Mouse (Mus musculus): ENCODE measurements around the gene Map3k3. TPM values are rescaled to one million over a fixed set of nuclear protein-coding genes. Genes with fewer than 3 reads are reported as not detected.
"Not testable (repeated sequence)": the region's sequence is repeated elsewhere in the genome, so short reads cannot be mapped to it uniquely, and the experiment has no call there.

Map3k3 gene
- total RNA-seq, 2 experiments from 2014 or later: 26.5 to 33.3 TPM

DNA sequence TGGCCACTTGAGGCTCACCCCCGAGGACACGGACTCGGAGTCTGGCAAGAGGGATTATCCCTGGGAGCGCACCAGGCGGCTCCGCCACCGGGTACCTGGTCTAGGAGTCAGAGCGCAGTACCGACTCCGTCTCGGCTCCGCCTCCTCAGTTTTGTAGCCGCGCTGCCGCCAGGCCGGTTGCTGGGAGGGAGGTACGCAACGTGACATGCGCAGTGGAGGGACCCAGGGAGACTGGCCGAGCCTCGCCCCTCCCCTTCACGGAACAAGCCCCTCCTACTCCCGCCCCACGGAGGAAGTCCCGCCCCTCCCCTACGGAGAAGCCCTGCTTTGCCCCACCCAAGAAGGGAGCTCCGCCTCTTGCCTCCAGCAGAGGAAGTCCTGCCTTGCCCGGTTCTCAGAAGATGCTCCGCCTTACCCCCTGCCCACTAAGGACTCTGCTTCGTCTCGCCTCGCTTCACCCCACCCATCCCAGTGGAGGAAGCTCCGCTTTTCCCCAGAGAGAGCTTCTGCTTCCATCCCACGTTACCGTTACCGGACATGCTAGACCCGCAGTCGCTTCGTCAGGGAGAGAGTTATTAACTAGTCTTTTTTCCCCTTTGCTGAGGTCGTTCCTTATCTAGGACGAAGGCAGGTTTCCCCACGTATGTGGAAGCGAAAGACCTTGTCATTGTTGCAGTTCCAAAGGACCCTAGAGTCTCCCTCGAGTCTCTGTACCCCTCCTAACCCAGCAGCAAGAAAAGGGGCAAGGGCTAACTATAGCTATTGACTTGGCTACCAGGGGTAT lies 109.2 kb downstream of the Map3k3 start:
- peak; percentile 96 for DNase-seq

DNA sequence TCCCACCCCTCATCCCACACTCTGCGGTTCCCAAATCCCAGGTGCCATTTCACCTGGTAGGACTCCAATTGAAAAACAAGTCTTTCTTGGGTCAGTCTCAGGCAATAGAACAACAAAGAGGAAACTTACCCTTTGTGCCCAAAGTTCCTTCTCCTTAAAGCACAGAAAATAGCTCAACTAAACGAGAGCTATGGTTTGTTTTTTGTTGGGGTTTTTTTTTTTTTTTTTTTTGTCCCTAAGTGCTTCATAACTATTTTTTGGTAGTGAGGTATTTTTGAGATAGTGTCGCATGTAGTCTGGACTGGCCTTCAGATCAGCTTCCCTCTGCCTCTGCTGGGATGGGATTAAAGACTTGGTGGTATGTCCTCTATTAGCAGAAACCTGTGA lies 109.7 kb downstream of the Map3k3 start:
- DNase-seq: no peak

DNA sequence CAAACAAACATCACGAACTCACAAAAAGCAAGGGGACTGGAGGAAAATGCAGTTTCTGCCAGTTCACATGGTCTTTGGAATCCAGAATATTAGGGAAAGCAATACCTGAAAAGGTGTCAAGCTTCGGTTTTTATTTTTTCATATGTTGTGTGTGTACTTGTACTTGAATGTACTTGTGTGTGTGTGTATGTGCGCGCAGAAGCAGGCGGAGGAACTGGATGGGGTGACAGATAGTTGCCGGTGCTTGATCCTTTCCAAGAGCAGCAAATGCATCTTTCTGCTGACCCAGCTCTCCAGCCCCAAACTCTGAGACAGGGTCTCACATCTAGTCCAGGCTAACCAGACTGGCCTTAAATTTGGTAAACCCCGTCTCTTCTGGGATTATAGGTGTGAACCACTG lies 110.5 kb downstream of the Map3k3 start:
- DNase-seq: no peak

DNA sequence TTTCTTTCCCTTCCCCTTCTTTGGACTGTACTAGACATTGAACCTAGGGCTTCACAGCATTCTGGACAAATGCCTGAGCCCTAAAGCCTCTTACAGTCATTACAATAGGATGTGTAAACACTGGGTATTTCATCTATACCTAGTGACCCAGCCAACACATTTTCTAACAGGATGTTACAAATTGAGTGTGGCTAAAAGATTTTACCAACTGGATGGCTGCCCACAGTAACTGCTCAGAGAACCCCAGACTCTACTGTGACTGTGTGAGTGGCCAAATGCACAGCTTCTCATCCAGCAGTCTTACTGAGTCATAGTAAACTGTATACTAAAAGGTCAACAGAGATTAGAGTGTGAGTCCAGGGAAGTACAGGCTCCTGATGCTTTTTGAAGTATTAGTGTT lies 110.9 kb downstream of the Map3k3 start:
- no peak for DNase-seq

DNA sequence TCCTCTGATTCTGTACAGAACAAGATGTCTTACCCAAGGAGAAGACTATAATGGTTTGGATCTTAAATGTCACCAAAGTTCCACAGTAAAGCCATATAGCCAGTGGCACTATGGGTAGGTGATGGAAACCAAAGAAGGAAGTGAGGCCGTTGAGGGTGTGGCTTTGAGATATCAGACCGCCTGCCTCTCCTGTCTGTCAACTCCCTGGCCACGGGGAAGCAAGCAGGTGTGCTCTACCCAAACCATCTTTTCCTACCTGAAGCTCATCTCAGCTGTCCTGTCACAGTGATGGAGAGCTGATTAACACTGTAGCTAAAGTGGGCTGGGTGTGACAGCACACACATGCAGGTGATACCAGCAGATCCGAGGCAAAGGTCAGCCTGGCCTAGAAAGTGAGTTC lies 113.9 kb downstream of the Map3k3 start:
- DNase-seq: no peak

DNA sequence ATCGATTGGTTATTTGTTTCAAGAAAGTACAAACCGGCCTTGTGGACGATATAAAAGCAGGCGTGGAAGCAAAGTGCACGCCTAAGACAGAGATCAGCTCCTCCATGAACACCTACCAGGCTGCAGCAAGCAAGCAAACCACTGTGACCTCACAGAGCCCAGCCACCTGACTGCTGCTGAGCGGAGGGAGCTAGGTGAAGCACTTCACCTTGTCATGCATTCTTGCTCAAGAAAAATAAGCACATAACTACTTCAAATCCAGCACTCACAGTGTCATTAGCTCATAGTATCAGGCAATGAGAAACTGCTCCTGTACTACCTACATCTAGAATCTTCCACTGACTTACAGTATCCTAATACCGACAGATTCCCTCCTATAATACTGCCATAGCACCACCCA lies 115.6 kb downstream of the Map3k3 start:
- not testable (repeated sequence) for DNase-seq

DNA sequence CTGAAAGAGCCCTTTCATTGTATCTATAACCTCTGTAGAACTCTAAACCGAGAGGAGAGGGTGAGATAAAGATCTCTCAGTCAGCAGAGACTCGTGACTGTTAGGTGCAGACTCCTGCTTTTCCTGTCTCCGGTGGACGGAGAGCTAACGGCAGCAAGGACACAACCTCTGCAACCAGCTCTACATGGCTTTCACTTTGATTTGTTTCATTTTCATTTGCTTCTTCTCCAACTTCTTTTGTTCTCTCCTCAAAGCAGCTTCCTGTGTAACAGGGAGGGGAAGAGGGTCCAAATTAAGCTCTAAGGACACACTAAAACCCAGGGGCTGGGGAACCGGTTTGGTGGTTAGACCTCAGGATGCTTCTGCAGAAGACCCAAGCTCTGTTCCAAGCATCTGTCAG lies 116.3 kb downstream of the Map3k3 start:
- DNase-seq: no peak

DNA sequence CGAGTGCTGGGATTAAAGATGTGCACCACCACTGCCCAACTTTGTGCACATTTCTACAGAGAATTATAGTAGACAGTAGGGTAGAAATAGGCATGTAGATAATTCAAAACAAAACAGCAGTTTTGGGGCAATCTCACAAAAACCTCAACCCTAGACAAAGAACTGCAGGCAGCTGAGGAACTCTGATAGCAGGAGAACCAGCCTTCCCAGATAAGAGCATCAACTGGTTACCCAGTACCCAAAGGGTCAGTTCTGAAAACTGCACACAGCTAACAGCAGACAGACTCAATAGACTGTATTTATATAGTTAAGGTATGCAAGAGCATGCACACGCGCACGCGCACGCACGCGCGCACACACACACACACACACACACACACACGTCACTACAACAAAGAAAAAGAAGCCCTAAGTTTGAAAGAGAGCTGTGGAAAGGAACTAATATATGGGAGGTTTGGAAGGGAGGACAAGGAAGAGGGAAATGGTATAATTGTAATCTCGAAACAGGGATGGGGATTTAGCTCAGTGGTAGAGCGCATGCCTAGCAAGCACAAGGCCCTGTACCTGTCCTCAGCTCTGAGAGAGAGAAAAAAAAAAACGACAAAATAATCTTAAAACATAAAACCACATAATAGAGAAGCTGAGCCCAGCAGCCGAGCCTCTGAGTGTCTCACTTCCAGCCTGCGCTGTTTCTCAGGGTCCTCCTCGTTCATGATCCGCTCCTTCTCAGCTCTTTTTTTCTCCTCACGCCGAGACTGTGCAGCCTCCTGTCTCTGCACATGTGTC lies 117.1 kb downstream of the Map3k3 start:
- no peak for DNase-seq

DNA sequence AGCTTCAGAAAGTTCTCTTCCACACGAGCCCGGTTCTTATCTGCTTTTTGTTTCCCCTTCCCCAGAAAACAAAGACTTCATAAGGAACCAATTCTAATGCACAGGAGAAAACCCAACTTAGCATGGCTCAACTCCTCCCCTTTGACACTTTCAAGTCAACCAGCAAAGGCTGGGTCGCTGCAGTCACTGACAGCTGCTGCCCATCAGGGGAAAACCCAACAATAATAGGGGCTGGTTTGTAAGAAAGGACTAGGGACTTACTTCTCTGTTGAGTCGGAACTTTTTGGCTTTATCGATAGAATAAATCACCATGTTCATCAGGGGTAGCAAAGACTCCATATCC lies 117.7 kb downstream of the Map3k3 start, which contains the start of gene Strada:
TSS of gene Strada (minus strand) at position 46 of the 343 bp plus-strand sequence.
- DNase-seq: no peak

Other genes with a start within 250 kb of the Map3k3 start
- 1 to 10 TPM; 5.8 to 6.6 TPM for gene Cyb561, start 131.3 kb upstream of the Map3k3 start, total RNA-seq (2021)
- 10 to 100 TPM; 40.0 to 40.5 TPM for gene Ace, start 116.7 kb upstream of the Map3k3 start, total RNA-seq (2021)
- gene Ace3, start 89.9 kb upstream of the Map3k3 start, total RNA-seq (2021): not detected
- gene Kcnh6, start 76.5 kb upstream of the Map3k3 start, total RNA-seq (2021): not detected
- 10 to 100 TPM; 39.2 to 40.9 TPM for gene Dcaf7, start 47.7 kb upstream of the Map3k3 start, total RNA-seq (2021)
- 10 to 100 TPM; 25.3 to 31.4 TPM for gene Taco1, start 18.6 kb upstream of the Map3k3 start, total RNA-seq (2021)
- not detected for gene Gm10840, start 76.2 kb downstream of the Map3k3 start, total RNA-seq (2021)
- 10 to 100 TPM; 13.2 to 18.1 TPM for gene Limd2, start 76.2 kb downstream of the Map3k3 start, total RNA-seq (2021)
- gene Strada, start 117.6 kb downstream of the Map3k3 start, total RNA-seq (2021): 10 to 100 TPM; 21.5 to 22.8 TPM
- 10 to 100 TPM; 73.6 to 75.8 TPM for gene Ccdc47, start 131.7 kb downstream of the Map3k3 start, total RNA-seq (2021)
- gene Ddx42, start 132.3 kb downstream of the Map3k3 start, total RNA-seq (2021): 10 to 100 TPM; 30.1 to 35.8 TPM
- gene Ftsj3, start 171.5 kb downstream of the Map3k3 start, total RNA-seq (2021): 10 to 100 TPM; 27.4 to 32.8 TPM
- gene Psmc5, start 171.5 kb downstream of the Map3k3 start, total RNA-seq (2021): 100 to 1,000 TPM; 134 to 152 TPM
- gene Smarcd2, start 188.4 kb downstream of the Map3k3 start, total RNA-seq (2021): 10 to 100 TPM; 23.6 to 27.3 TPM
- under 1 TPM; 0.09 to 0.21 TPM for gene Tcam1, start 192.1 kb downstream of the Map3k3 start, total RNA-seq (2021)
- not detected for gene Gh, start 217.3 kb downstream of the Map3k3 start, total RNA-seq (2021)
- gene Cd79b, start 230.1 kb downstream of the Map3k3 start, total RNA-seq (2021): 1 to 10 TPM in 1 of 2 experiments, under 1 TPM in 1; 0.80 to 2.8 TPM